Mouse (Mus musculus): ENCODE data around the gene Reck.

The Reck gene

DNA sequence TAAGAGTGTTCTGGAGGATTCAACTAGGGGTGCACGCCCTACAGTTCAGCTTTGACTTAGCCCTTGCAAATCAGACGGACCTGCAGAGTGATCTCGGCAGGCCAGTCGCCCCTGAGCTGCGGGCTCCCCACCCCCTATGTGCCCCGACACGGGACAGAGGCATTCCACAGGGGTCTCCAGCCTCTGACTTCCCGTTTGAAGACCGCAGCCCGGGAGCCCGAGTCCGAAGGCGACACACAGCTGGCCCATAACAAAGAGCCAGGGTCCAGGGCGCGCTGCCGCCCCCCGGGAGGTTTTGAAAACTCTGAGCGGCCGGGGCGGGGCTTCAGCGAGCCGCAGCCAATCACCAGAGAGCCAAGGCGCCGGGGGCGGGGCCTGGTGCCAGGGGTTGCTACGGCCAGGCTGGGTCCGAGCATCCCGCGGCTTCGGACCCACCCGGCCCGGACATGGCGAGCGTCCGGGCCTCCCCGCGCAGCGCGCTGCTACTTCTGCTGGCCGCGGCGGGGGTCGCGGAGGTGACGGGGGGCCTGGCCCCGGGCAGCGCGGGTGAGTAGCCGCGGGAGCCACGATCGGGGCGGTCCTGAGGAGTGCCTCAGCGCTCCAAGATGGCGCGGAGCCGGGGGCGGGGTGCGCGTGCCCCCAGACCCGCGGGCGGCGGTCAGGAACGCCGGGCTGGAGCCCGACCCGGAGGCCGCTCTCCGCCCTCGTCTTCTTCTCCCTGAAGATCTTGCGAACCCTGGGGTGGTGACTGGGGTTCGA, at the start of gene Reck:
Gene Reck, plus strand, starts transcription at position 371 of the 759 bp plus-strand sequence.
- DNase-seq, result peak; percentile 85

DNA sequence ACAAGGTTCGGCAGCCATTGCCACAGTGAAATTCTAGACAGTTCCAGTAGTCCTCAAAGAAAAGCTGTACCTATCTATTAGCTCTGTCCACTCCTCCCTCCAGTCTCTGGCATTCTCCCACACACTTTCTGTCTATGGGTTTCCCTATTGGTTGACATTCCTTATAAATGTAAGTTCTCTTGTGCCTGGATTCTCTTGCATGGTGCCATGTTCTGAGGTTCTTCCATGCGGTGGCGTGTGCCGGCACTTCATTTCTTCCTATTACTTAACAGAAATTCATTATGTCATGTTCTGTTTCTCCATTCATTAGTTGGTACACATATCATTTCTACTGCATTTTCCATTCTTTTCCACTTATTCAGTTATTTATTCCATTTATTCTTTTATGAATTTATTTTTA, 46.5 kb upstream of the Reck start:
- DNase-seq, result no peak

GRCm38 (mm10) chr4:43832031-43832430, 43.3 kb upstream of the Reck start:
- no peak for DNase-seq

- no peak for DNase-seq
Measured at GRCm38 (mm10) chr4:43833752-43834151, 41.6 kb upstream of the Reck start.

DNA sequence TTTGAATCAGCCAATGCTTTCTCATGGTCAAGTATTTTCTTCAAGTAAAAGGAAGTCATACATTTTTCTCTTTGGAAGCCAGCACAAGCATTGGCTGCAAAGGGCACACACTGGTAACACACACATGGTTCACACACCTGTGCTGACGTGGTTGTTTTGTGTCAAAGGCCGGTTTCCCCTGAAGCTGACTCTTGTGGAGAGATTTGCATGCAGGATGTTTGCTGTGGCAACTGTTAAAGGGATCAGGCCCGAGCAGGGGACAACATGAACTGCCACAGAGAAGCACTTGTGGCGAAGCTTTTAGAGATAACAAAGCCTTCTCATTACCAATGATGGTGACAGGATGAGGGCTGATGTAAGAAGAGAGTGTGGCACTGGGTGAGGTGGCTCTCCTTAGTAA, 40.6 kb upstream of the Reck start:
- no peak for DNase-seq

- no peak for DNase-seq
Measured at GRCm38 (mm10) chr4:43838326-43838725, 37.0 kb upstream of the Reck start.

DNA sequence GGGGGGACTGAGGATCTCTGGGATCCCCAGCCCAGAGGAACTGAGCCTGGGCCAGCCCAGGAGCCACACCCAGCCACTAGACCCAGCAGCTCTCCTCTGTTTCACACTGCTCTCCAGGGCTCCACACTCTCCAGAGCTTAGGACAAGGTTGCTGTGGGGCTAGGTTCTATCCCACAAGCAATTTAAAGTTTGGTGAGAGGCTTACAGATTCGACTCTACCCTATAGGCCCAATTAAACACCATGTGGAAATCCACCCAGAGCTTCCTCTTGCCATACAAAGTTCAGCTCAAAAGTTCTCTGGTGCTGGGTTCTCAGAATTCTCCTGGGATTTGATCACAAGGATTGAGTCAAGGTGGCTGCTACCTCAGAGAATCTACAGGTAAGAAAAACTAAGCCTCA, 35.2 kb upstream of the Reck start, which contains the start of gene Olfr157:
Gene Olfr157, minus strand, starts transcription at position 101 of the 400 bp plus-strand sequence.
- no peak for DNase-seq

- no peak for DNase-seq
Measured at GRCm38 (mm10) chr4:43851265-43851664, 24.1 kb upstream of the Reck start, which contains the start of gene Olfr155. TSS of gene Olfr155 (plus strand) at chr4:43851565.

- DNase-seq, result no peak
Measured at GRCm38 (mm10) chr4:43854101-43854500, 21.2 kb upstream of the Reck start.

GRCm38 (mm10) chr4:43859886-43860285, 15.4 kb upstream of the Reck start:
- DNase-seq, result no peak

- DNase-seq, result peak; percentile 78
Measured at GRCm38 (mm10) chr4:43860744-43861519, 14.4 kb upstream of the Reck start.

DNA sequence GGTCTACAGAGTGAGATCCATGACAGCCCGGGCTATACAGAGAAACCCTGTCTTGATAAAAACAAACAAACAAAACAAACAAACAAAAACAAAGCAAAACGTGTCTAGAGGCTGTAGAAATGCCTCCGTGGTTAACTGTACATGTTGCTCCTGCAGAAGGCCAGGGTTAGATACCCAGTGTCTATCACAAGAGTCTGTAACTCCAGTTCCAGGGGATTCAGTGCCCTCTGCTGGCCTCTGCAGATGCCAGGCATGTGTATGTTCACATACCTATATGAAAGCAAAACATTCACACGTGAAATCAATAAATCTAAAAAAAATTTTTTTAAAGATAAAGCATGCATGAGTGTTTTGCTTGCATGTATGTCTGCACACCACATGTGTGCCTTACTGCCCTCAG, 12.0 kb upstream of the Reck start:
- DNase-seq, result no peak

GRCm38 (mm10) chr4:43869821-43870220, 5.5 kb upstream of the Reck start:
- DNase-seq, result no peak

DNA sequence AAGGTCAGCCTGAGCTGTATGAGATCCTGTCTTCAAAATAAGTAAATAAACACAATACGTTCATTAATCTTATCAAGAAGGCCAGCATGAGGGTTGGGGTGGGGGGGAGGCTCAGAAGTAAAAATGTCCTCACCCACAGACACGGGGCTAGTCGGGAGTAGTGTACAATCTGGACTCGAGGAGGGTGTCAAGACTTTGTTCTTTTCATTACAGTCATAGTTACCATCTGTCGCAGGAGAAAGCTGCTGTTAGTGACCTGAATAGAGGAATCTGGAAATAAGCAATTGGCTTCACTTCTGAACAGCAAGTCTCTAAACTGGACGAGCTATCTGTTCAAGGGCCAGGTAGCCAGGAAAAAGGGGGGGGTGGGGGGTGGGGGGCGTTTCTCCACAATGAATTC, 829 bp upstream of the Reck start:
- no peak for DNase-seq

DNA sequence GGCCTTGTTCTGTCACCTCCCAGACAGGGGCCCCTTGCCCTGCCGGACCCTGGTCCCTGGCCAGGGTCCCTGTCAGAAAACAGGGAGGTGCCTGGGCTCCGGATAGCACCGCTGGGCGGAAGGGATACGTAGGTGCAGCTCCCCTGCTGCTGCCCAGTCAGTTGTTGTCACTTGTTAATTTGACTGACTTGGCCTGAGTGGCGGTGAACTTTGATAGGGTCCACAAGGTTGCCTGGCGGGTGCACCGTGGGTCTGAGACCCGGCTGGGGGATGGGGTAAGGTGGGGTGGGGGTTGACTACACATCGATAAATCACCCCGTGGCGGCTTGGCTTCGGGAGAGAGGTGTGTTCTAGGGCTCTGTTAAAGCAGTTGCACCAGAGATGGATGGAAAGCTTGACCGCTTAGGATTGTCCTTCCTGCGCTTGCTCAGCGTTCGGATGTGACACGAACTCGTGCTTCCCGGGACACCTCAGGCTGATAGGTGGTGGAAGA, 635 bp downstream of the Reck start:
- DNase-seq, result no peak

GRCm38 (mm10) chr4:43877230-43877629, 1.9 kb downstream of the Reck start:
- no peak for DNase-seq

GRCm38 (mm10) chr4:43878121-43878776, 2.9 kb downstream of the Reck start:
- no peak for DNase-seq

DNA sequence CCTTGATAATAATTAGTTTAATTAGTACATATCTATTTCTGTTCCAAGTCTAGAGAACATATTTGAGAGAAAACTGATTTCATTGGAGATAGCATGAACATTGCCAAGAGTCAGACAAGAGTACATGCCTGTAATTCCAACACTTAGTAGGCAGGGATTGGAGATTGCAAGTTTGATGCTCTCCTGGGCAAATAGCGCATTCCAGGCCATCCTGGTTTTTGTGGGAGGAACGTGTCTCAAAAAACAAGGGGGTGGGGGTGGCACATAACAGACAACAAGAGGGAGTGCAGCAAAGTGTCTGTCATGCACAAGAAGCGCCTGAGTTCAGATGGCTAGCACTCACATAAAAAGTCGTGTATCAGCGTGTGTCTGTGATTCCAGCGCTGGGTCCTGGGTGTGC, 4.2 kb downstream of the Reck start:
- no peak for DNase-seq

DNA sequence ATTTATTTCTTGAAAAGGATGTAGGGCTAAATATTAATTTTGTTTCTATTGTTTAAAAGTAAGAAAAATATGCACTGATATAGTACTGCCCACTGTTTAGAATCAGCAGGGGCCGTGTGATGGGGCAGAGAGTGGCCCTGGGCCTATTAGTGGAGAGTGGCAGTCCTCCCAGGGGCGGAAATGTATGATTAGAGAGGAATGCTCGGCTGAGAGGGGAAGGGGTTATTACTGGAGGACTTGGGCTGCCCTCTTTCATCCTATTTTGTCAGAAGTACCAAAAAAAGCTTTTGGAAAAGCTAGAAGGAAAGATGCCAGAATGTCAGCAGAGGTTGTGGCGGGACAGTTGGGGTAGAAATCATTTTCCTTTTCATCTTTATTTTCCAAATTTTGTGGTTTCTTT, 8.9 kb downstream of the Reck start:
- DNase-seq, result no peak

GRCm38 (mm10) chr4:43891247-43891646, 15.9 kb downstream of the Reck start:
- no peak for DNase-seq

DNA sequence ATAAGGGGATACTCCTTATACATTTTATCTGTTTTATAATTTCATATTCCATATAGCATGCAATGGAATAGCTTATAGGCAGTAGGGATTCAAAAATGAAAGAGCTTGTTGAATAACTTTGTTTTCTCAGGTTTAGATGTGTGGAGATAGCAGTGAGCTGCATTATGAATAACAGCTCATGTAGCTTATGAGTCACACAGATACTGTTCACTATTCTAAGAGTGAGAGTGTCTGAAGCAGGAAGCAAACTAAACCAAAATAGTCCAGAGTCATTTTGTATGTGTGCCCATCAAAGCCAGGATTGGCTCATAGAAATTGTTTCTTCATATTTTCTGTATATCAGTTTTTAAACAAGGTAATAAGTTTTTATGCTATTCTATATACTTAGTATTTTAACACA, 21.9 kb downstream of the Reck start:
- DNase-seq, result no peak

DNA sequence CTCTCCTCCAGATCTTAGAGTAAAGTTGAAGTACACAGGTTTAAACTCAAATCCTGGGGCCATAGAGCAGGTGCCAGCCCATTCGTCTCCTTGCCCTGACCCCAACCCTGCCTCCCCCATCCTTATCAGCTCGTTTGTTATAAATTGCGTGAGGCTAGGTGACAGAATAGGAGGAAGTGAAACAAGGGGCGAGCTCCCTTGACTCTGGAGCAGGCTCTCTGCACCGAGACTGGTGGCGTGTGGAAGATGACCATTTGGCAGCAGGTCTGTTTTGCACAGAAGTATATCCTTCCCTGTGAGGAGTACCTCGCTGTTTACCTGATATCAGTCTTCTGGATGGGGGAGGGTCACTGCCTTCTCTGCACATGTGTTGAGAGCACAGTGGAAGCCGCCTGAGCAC, 23.9 kb downstream of the Reck start:
- no peak for DNase-seq

- DNase-seq, result no peak
Measured at GRCm38 (mm10) chr4:43903690-43904089, 28.4 kb downstream of the Reck start.

- peak; percentile 47 for DNase-seq
Measured at GRCm38 (mm10) chr4:43906443-43906842, 31.1 kb downstream of the Reck start.
